Mouse (Mus musculus) liver, embryonic 13.5 days (tissue): Measurements from ENCODE around the gene Frmd4a. TPM values are rescaled to one million over a fixed set of nuclear protein-coding genes. Genes with fewer than 3 reads are reported as not detected.

Experiments used
- ATAC-seq: fragments of 200-750 bp; cut with Nextera tagmentation; 2 replicates; pipeline ENCODE4 v1.8.0; 2017; ENCODE audit warnings: low read depth, mild to moderate bottlenecking, moderate number of reproducible peaks, moderate library complexity
- DNase-seq: peaks from one replicate; pipeline ENCODE4 v3.0.0; 2022
- H3K27ac ChIP-seq: fragments of 300-500 bp; sonication (generic); 2 replicates; pipeline ENCODE4 v1.5.1; 2015; ENCODE audit warnings: moderate library complexity, mild to moderate bottlenecking, inconsistent platforms
- H3K27me3 ChIP-seq: fragments of 300-500 bp; sonication (generic); 2 replicates; pipeline ENCODE4 v1.6.1; 2015; ENCODE audit warnings: mild to moderate bottlenecking, inconsistent platforms
- H3K36me3 ChIP-seq: fragments of 300-500 bp; sonication (generic); 2 replicates; pipeline ENCODE4 v1.6.1; 2015; ENCODE audit warnings: mild to moderate bottlenecking, inconsistent platforms
- H3K4me1 ChIP-seq: fragments of 300-500 bp; sonication (generic); replicated peaks from 2 replicates; pipeline ENCODE4 v1.6.1; 2015; ENCODE audit warnings: inconsistent platforms
- H3K4me2 ChIP-seq: fragments of 300-500 bp; sonication (generic); 2 replicates; pipeline ENCODE4 v1.6.1; 2015; ENCODE audit warnings: inconsistent platforms, mild to moderate bottlenecking, moderate library complexity
- H3K4me3 ChIP-seq: fragments of 300-500 bp; sonication (generic); replicated peaks from 2 replicates; pipeline ENCODE4 v1.5.1; 2015; ENCODE audit warnings: mild to moderate bottlenecking, inconsistent platforms
- H3K9ac ChIP-seq: fragments of 300-500 bp; sonication (generic); 2 replicates; pipeline ENCODE4 v1.6.1; 2015; ENCODE audit warnings: mild to moderate bottlenecking, inconsistent platforms
- H3K9me3 ChIP-seq: fragments of 300-500 bp; sonication (generic); replicated peaks from 2 replicates; pipeline ENCODE4 v1.6.1; 2016; ENCODE audit warnings: inconsistent platforms
- WGBS: fragments of 180-500 bp; shearing (Covaris S2); methylation state at CpG from one replicate; pipeline ENCODE4 v1.1.7; 2015; ENCODE audit not compliant: insufficient replicate concordance; 5-methylcytosine and 5-hydroxymethylcytosine counted together
- polyA plus RNA-seq: library from polyadenylated mRNA; unstranded; fragments of >200 nt; fragmentation: Nextera tagmentation; extraction: Ambion mirVana; gene quantifications from 2 replicates; pipeline ENCODE4 v1.2.1, GENCODE M21; 2015

The Frmd4a gene
- 11.0 and 15.1 TPM in 2 replicates for polyA plus RNA-seq

GRCm38 (mm10) chr2:4017528-4018288 lies at the start of gene Frmd4a:
Frmd4a (plus strand) TSS chr2:4017717.
- Histone ChIP-seq H3K9ac (no peak within 1 kb of the TSS), H3K4me2 (no peak within 1 kb of the TSS), H3K9me3 (no peaks in the 10 kb centered on the region), H3K27me3 (no peaks in the 10 kb centered on the region), H3K4me3 (no peak within 1 kb of the TSS), H3K36me3 (no peaks in the 10 kb centered on the region), H3K4me1 (no peaks in the 10 kb centered on the region), H3K27ac (no peak within 1 kb of the TSS)
- WGBS: 37% methylated on average over 8 of the region's 8 CpGs
- DNase-seq: no peak
- ATAC-seq: no peak

GRCm38 (mm10) chr2:3988876-3989275 lies 28.6 kb upstream of the Frmd4a start:
- H3K36me3 ChIP-seq: no peaks in the 10 kb centered on the region
- no peaks in the 10 kb centered on the region for H3K27me3 ChIP-seq
- DNase-seq: no peak
- no peaks in the 10 kb centered on the region for H3K9me3 ChIP-seq
- no peak overlapping the region for H3K27ac ChIP-seq
- no peaks in the 10 kb centered on the region for H3K4me1 ChIP-seq
- no peak for ATAC-seq
- no peak overlapping the region for H3K4me3 ChIP-seq
- WGBS: 58% methylated on average over 7 of the region's 7 CpGs
- H3K9ac ChIP-seq: no peak overlapping the region
- H3K4me2 ChIP-seq: no peak overlapping the region

GRCm38 (mm10) chr2:3990431-3990830 lies 27.1 kb upstream of the Frmd4a start:
- whole genome bisulfite sequencing: 21% methylated on average over 1 of the region's 1 CpGs
- H3K4me2 ChIP-seq: no peak overlapping the region
- H3K9me3 ChIP-seq: no peaks in the 10 kb centered on the region
- no peaks in the 10 kb centered on the region for H3K27me3 ChIP-seq
- no peak overlapping the region for H3K9ac ChIP-seq
- H3K4me1 ChIP-seq: no peaks in the 10 kb centered on the region
- H3K4me3 ChIP-seq: no peak overlapping the region
- no peak for ATAC-seq
- no peaks in the 10 kb centered on the region for H3K36me3 ChIP-seq
- no peak for DNase-seq
- H3K27ac ChIP-seq: no peak overlapping the region

GRCm38 (mm10) chr2:4018431-4018876 lies 937 bp downstream of the Frmd4a start:
- ATAC-seq: no peak
- Histone ChIP-seq H3K9me3 (no peaks in the 10 kb centered on the region), H3K36me3 (no peaks in the 10 kb centered on the region), H3K4me2 (no peak overlapping the region), H3K4me3 (no peak overlapping the region), H3K9ac (no peak overlapping the region), H3K27ac (no peak overlapping the region), H3K27me3 (no peaks in the 10 kb centered on the region), H3K4me1 (no peaks in the 10 kb centered on the region)
- WGBS: 50% methylated on average over 11 of the region's 11 CpGs
- DNase-seq: no peak

- H3K36me3 ChIP-seq: no peaks in the 10 kb centered on the region
- H3K9ac ChIP-seq: no peak overlapping the region
- WGBS: 62% methylated on average over 4 of the region's 4 CpGs
- H3K4me2 ChIP-seq: no peak overlapping the region
- H3K4me3 ChIP-seq: no peak overlapping the region
- ATAC-seq (no peak), DNase-seq (no peak)
- no peaks in the 10 kb centered on the region for H3K9me3 ChIP-seq
- H3K27me3 ChIP-seq: no peaks in the 10 kb centered on the region
- H3K4me1 ChIP-seq: no peaks in the 10 kb centered on the region
- no peak overlapping the region for H3K27ac ChIP-seq
Observed at GRCm38 (mm10) chr2:4018909-4019308, 1.4 kb downstream of the Frmd4a start.

GRCm38 (mm10) chr2:4024927-4025326 lies 7.4 kb downstream of the Frmd4a start:
- Histone ChIP-seq H3K9ac (no peak overlapping the region), H3K27ac (no peak overlapping the region), H3K27me3 (no peaks in the 10 kb centered on the region), H3K36me3 (no peaks in the 10 kb centered on the region), H3K4me3 (no peak overlapping the region), H3K4me1 (no peaks in the 10 kb centered on the region), H3K4me2 (no peak overlapping the region), H3K9me3 (no peaks in the 10 kb centered on the region)
- DNase-seq (no peak), ATAC-seq (no peak)
- WGBS: 70% methylated on average over 7 of the region's 7 CpGs

- Histone ChIP-seq H3K9me3 (no peaks in the 10 kb centered on the region), H3K27ac (no peak overlapping the region), H3K4me1 (no peaks in the 10 kb centered on the region), H3K4me2 (no peak overlapping the region), H3K9ac (no peak overlapping the region), H3K27me3 (no peaks in the 10 kb centered on the region), H3K36me3 (no peaks in the 10 kb centered on the region), H3K4me3 (no peak overlapping the region)
- WGBS: 67% methylated on average over 4 of the region's 4 CpGs
- DNase-seq (no peak), ATAC-seq (no peak)
Observed at GRCm38 (mm10) chr2:4029031-4029747, 11.7 kb downstream of the Frmd4a start.

GRCm38 (mm10) chr2:4036153-4036589 lies 18.7 kb downstream of the Frmd4a start:
- no peak overlapping the region for H3K4me2 ChIP-seq
- H3K4me1 ChIP-seq: no peaks in the 10 kb centered on the region
- 63% methylated on average over 4 of the region's 4 CpGs for WGBS
- H3K36me3 ChIP-seq: no peaks in the 10 kb centered on the region
- H3K4me3 ChIP-seq: no peak overlapping the region
- no peak overlapping the region for H3K9ac ChIP-seq
- DNase-seq: no peak
- H3K9me3 ChIP-seq: no peaks in the 10 kb centered on the region
- no peak overlapping the region for H3K27ac ChIP-seq
- no peak for ATAC-seq
- no peaks in the 10 kb centered on the region for H3K27me3 ChIP-seq

GRCm38 (mm10) chr2:4036651-4037117 lies 19.2 kb downstream of the Frmd4a start:
- Histone ChIP-seq H3K9ac (no peak overlapping the region), H3K9me3 (no peaks in the 10 kb centered on the region), H3K4me2 (no peak overlapping the region), H3K36me3 (no peaks in the 10 kb centered on the region), H3K27ac (no peak overlapping the region), H3K27me3 (no peaks in the 10 kb centered on the region), H3K4me1 (no peaks in the 10 kb centered on the region), H3K4me3 (no peak overlapping the region)
- ATAC-seq (no peak), DNase-seq (no peak)
- 72% methylated on average over 8 of the region's 8 CpGs for WGBS

- Histone ChIP-seq H3K9me3 (no peaks in the 10 kb centered on the region), H3K4me1 (no peaks in the 10 kb centered on the region), H3K27ac (no peak overlapping the region), H3K4me2 (no peak overlapping the region), H3K36me3 (no peaks in the 10 kb centered on the region), H3K9ac (no peak overlapping the region), H3K4me3 (no peak overlapping the region), H3K27me3 (no peaks in the 10 kb centered on the region)
- 28% methylated on average over 3 of the region's 3 CpGs for WGBS
- no peak for ATAC-seq
- no peak for DNase-seq
Observed at GRCm38 (mm10) chr2:4042009-4042408, 24.5 kb downstream of the Frmd4a start.

GRCm38 (mm10) chr2:4055481-4055880 lies 38.0 kb downstream of the Frmd4a start:
- no peak for ATAC-seq
- H3K4me1 ChIP-seq: no peaks in the 10 kb centered on the region
- 44% methylated on average over 2 of the region's 2 CpGs for WGBS

More at GRCm38 (mm10) chr2:4055481-4055880, 38.0 kb downstream of the Frmd4a start:
- H3K27me3 ChIP-seq: no peaks in the 10 kb centered on the region
- H3K4me3 ChIP-seq: no peak overlapping the region
- no peak overlapping the region for H3K9ac ChIP-seq
- H3K9me3 ChIP-seq: no peaks in the 10 kb centered on the region
- no peak overlapping the region for H3K27ac ChIP-seq
- no peak overlapping the region for H3K4me2 ChIP-seq
- DNase-seq: no peak
- no peaks in the 10 kb centered on the region for H3K36me3 ChIP-seq
